Mouse (Mus musculus): Measurements from ENCODE around the gene Bnipl. TPM values are rescaled to one million over a fixed set of nuclear protein-coding genes. Genes with fewer than 3 reads are reported as not detected.

Bnipl gene
- polyA plus RNA-seq, 1 experiment from 2014 or later: 16.8 TPM

DNA sequence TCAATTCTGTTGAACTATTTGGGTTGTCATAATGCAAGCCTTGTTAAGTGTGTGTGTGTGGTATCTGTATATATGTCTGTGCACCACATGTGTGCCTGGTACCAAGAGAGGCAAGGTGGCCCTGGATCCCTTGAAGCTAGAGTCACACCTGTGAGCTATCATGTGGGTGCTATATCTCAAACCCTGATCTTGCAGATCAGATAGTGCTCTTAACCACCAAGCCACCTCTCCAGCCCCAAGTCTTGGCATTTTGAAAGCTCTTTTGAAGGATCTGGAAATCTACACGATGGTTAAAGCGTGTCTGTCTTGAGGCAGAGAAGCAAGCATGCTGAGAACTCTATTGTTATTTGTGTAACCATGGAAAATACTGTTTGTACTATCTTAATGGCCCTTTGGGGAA is 40.4 kb downstream of the Bnipl start:
- Histone ChIP-seq H3K4me1 (replicated peaks; ENCODE audit: control insufficient read depth, insufficient read depth) (no peaks in the 10 kb centered on the region), H3K4me3 (ENCODE audit: low read depth, low read length) (no peak overlapping the region), H3K27me3 (ENCODE audit: control insufficient read depth, insufficient read depth, low read length) (no peaks in the 10 kb centered on the region), H3K36me3 (ENCODE audit: control insufficient read depth, insufficient read depth, low read length) (peaks cover 12% of the 10 kb centered on the region; the same call in 1 of the 2 replicates), H3K27ac (replicated peaks) (no peak overlapping the region), H3K9me3 (ENCODE audit: control insufficient read depth, low read length) (no peaks in the 10 kb centered on the region), H3K9ac (ENCODE audit: low read length) (no peak overlapping the region), H3K4me2 (replicated peaks; ENCODE audit: low read depth) (no peak overlapping the region)
- no peak for TF ChIP-seq EP300 (optimal IDR thresholded peaks at IDR 0.05)
- TF ChIP-seq CTCF (IDR thresholded peaks at IDR 0.05; ENCODE audit: low read depth): no peak
- no peak for ATAC-seq (ENCODE audit: low FRiP score, low TSS enrichment)
- WGBS: 63% methylated on average over 2 of the region's 2 CpGs
- DNase-seq (ENCODE audit: low spot score): no peak

- no peak overlapping the region for H3K27ac ChIP-seq (replicated peaks)
- ATAC-seq (ENCODE audit: low FRiP score, low TSS enrichment): no peak
- H3K36me3 ChIP-seq (ENCODE audit: control insufficient read depth, insufficient read depth, low read length): peaks cover 18% of the 10 kb centered on the region
- H3K4me3 ChIP-seq (ENCODE audit: low read depth, low read length): no peak overlapping the region
- DNase-seq (ENCODE audit: low spot score): no peak
- TF ChIP-seq CTCF (IDR thresholded peaks at IDR 0.05; ENCODE audit: low read depth) (no peak), EP300 (optimal IDR thresholded peaks at IDR 0.05) (no peak)
- no peak overlapping the region for H3K4me2 ChIP-seq (replicated peaks; ENCODE audit: low read depth)
- H3K9ac ChIP-seq (ENCODE audit: low read length): no peak overlapping the region
- H3K9me3 ChIP-seq (ENCODE audit: control insufficient read depth, low read length): no peaks in the 10 kb centered on the region
- H3K27me3 ChIP-seq (ENCODE audit: control insufficient read depth, insufficient read depth, low read length): no peaks in the 10 kb centered on the region
- H3K4me1 ChIP-seq (replicated peaks; ENCODE audit: control insufficient read depth, insufficient read depth): no peaks in the 10 kb centered on the region
- WGBS: 72% methylated on average over 2 of the region's 4 CpGs
These were observed 42.7 kb downstream of the Bnipl start for GRCm38 (mm10) chr3:95208286-95208685.

DNA sequence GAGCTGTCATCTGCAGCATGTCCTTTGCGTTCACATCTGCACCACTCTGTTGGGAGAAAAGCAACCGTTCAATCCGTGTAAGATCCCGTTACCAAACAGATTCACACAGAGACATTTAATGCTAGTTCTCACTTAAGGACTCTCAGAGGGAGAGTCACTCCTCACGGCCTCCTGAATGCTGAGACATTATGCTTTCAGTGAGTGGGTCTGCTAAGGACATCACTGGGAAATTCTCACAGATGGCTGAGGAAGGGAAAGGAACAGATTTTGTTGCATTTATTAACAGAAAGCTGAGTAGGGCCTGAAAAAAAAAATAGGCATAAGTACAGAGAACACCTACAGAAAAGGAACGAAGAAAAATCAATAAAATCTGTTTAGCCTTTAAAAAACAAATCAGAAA is 47.1 kb downstream of the Bnipl start:
- Histone ChIP-seq H3K9me3 (ENCODE audit: control insufficient read depth, low read length) (no peaks in the 10 kb centered on the region), H3K4me3 (ENCODE audit: low read depth, low read length) (no peak overlapping the region), H3K4me2 (replicated peaks; ENCODE audit: low read depth) (no peak overlapping the region), H3K27ac (replicated peaks) (no peak overlapping the region), H3K27me3 (ENCODE audit: control insufficient read depth, insufficient read depth, low read length) (no peaks in the 10 kb centered on the region), H3K9ac (ENCODE audit: low read length) (no peak overlapping the region), H3K36me3 (ENCODE audit: control insufficient read depth, insufficient read depth, low read length) (peaks cover 44% of the 10 kb centered on the region), H3K4me1 (replicated peaks; ENCODE audit: control insufficient read depth, insufficient read depth) (no peaks in the 10 kb centered on the region)
- TF ChIP-seq EP300 (optimal IDR thresholded peaks at IDR 0.05) (no peak), CTCF (IDR thresholded peaks at IDR 0.05; ENCODE audit: low read depth) (no peak)
- DNase-seq (ENCODE audit: low spot score) (no peak), ATAC-seq (ENCODE audit: low FRiP score, low TSS enrichment) (no peak)
- WGBS: 93% methylated on average over 6 of the region's 6 CpGs

DNA sequence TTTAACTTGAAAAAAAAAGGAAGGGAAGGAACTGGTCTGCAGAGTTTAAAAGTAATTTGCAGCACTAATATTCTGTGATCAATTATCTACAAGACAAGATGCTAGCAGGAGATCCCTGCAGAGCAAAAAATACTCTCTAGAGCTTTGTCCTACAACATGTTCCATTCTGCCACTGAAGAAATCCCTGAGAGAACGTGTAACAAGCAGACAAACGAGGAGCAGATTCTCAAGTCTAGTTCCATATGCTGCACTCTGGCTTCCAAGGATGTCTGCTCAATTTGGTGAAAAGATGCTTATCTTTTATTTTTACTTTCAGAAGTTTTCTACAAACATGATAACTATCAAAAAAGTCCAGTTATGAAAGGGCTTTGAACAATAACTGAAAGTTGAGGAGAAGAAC is 50.4 kb downstream of the Bnipl start:
- Histone ChIP-seq H3K27me3 (ENCODE audit: control insufficient read depth, insufficient read depth, low read length) (no peaks in the 10 kb centered on the region), H3K4me1 (replicated peaks; ENCODE audit: control insufficient read depth, insufficient read depth) (no peaks in the 10 kb centered on the region), H3K4me2 (replicated peaks; ENCODE audit: low read depth) (no peak overlapping the region), H3K27ac (replicated peaks) (peak overlapping the region; percentile 69), H3K36me3 (ENCODE audit: control insufficient read depth, insufficient read depth, low read length) (peaks cover 47% of the 10 kb centered on the region), H3K9me3 (ENCODE audit: control insufficient read depth, low read length) (no peaks in the 10 kb centered on the region), H3K4me3 (ENCODE audit: low read depth, low read length) (no peak overlapping the region), H3K9ac (ENCODE audit: low read length) (no peak overlapping the region)
- DNase-seq (ENCODE audit: low spot score): no peak
- WGBS: 70% methylated on average over 2 of the region's 2 CpGs
- TF ChIP-seq CTCF (IDR thresholded peaks at IDR 0.05; ENCODE audit: low read depth) (no peak), EP300 (optimal IDR thresholded peaks at IDR 0.05) (no peak)
- ATAC-seq (ENCODE audit: low FRiP score, low TSS enrichment): no peak

- no peaks in the 10 kb centered on the region for H3K27me3 ChIP-seq (ENCODE audit: control insufficient read depth, insufficient read depth, low read length)
- H3K4me1 ChIP-seq (replicated peaks; ENCODE audit: control insufficient read depth, insufficient read depth): no peaks in the 10 kb centered on the region
- no peak overlapping the region for H3K4me3 ChIP-seq (ENCODE audit: low read depth, low read length)
- H3K4me2 ChIP-seq (replicated peaks; ENCODE audit: low read depth): no peak overlapping the region
- WGBS: 64% methylated on average over 7 of the region's 7 CpGs
- DNase-seq (ENCODE audit: low spot score) (peak; percentile 56), ATAC-seq (ENCODE audit: low FRiP score, low TSS enrichment) (peak; percentile 74)
- H3K36me3 ChIP-seq (ENCODE audit: control insufficient read depth, insufficient read depth, low read length): peaks cover 47% of the 10 kb centered on the region
- peak overlapping the region; percentile 80 for H3K27ac ChIP-seq (replicated peaks)
- TF ChIP-seq CTCF (IDR thresholded peaks at IDR 0.05; ENCODE audit: low read depth): no peak
- H3K9ac ChIP-seq (ENCODE audit: low read length): no peak overlapping the region
- H3K9me3 ChIP-seq (ENCODE audit: control insufficient read depth, low read length): no peaks in the 10 kb centered on the region
These were observed 50.9 kb downstream of the Bnipl start for GRCm38 (mm10) chr3:95200132-95200531.

DNA sequence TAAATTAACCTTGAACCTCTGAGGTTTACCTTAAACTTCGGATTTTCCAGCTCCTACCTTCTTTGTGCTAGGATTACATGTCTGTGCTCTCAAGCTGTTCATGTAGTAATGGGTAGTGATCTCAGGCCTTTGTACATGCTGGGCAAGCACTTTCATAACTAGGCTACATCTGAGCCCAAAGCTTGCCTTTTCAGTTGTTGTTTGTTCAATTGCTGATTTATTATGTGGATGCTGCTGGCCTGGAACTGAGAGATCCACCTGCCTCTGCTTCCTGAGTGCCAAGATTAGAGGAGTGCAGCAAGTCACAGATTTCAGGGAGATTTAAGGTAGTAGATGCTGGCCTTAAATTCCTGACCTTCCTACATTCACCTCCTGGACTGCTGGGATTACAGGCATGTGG is 51.9 kb downstream of the Bnipl start:
- no peak overlapping the region for H3K4me3 ChIP-seq (ENCODE audit: low read depth, low read length)
- no peak overlapping the region for H3K9ac ChIP-seq (ENCODE audit: low read length)
- peaks cover 44% of the 10 kb centered on the region for H3K36me3 ChIP-seq (ENCODE audit: control insufficient read depth, insufficient read depth, low read length)
- no peak for ATAC-seq (ENCODE audit: low FRiP score, low TSS enrichment)
- TF ChIP-seq EP300 (optimal IDR thresholded peaks at IDR 0.05) (no peak), CTCF (IDR thresholded peaks at IDR 0.05; ENCODE audit: low read depth) (no peak)
- no peaks in the 10 kb centered on the region for H3K4me1 ChIP-seq (replicated peaks; ENCODE audit: control insufficient read depth, insufficient read depth)
- no peak for DNase-seq (ENCODE audit: low spot score)
- no peaks in the 10 kb centered on the region for H3K27me3 ChIP-seq (ENCODE audit: control insufficient read depth, insufficient read depth, low read length)
- no peak overlapping the region for H3K27ac ChIP-seq (replicated peaks)
- no peaks in the 10 kb centered on the region for H3K9me3 ChIP-seq (ENCODE audit: control insufficient read depth, low read length)
- no peak overlapping the region for H3K4me2 ChIP-seq (replicated peaks; ENCODE audit: low read depth)
- WGBS: 74% methylated on average over 1 of the region's 1 CpGs
